Mouse (Mus musculus): Measurements from ENCODE around the gene Aldh1a1. TPM values are rescaled to one million over a fixed set of nuclear protein-coding genes. Genes with fewer than 3 reads are reported as not detected.

Aldh1a1 gene
- polyA plus RNA-seq, 1 experiment from 2014 or later = 126 TPM

- Histone ChIP-seq H3K9ac (replicated peaks; ENCODE audit: low read depth) (no peak overlapping the region), H3K4me2 (replicated peaks; ENCODE audit: low read depth, low read length) (no peak overlapping the region), H3K27ac (ENCODE audit: low read length) (no peak overlapping the region), H3K4me3 (ENCODE audit: low read depth, low read length) (no peak overlapping the region), H3K36me3 (ENCODE audit: insufficient read depth, low read length) (no peaks in the 10 kb centered on the region), H3K9me3 (ENCODE audit: low read length) (no peaks in the 10 kb centered on the region), H3K4me1 (ENCODE audit: insufficient read depth, low read depth, low read length) (no peaks in the 10 kb centered on the region), H3K27me3 (replicated peaks; ENCODE audit: insufficient read depth, low read length) (no peaks in the 10 kb centered on the region)
- TF ChIP-seq EP300 (IDR thresholded peaks at IDR 0.05) = no peak
- no peak for TF ChIP-seq CTCF (IDR thresholded peaks at IDR 0.05)
- ATAC-seq (no peak), DNase-seq (ENCODE audit: low spot score) (no peak)
Measured at GRCm38 (mm10) chr19:20558544-20558943, 66.0 kb downstream of the Aldh1a1 start.

- H3K9me3 ChIP-seq (ENCODE audit: low read length) = no peaks in the 10 kb centered on the region
- ATAC-seq (peak; percentile 43), DNase-seq (ENCODE audit: low spot score) (peak; percentile 45)
- TF ChIP-seq EP300 (IDR thresholded peaks at IDR 0.05) (peak; percentile 37; the same call in 1 of the 2 replicates), CTCF (IDR thresholded peaks at IDR 0.05) (no peak)
- 73% methylated on average over 3 of the region's 3 CpGs for WGBS
- H3K27me3 ChIP-seq (replicated peaks; ENCODE audit: insufficient read depth, low read length) = no peaks in the 10 kb centered on the region
- no peaks in the 10 kb centered on the region for H3K36me3 ChIP-seq (ENCODE audit: insufficient read depth, low read length)
- no peak overlapping the region for H3K27ac ChIP-seq (ENCODE audit: low read length)
- H3K4me1 ChIP-seq (ENCODE audit: insufficient read depth, low read depth, low read length) = no peaks in the 10 kb centered on the region
- no peak overlapping the region for H3K4me3 ChIP-seq (ENCODE audit: low read depth, low read length)
- no peak overlapping the region for H3K4me2 ChIP-seq (replicated peaks; ENCODE audit: low read depth, low read length)
- H3K9ac ChIP-seq (replicated peaks; ENCODE audit: low read depth) = no peak overlapping the region
Measured at GRCm38 (mm10) chr19:20558952-20559351, 66.4 kb downstream of the Aldh1a1 start.

- no peak for DNase-seq (ENCODE audit: low spot score)
- no peaks in the 10 kb centered on the region for H3K27me3 ChIP-seq (replicated peaks; ENCODE audit: insufficient read depth, low read length)
- H3K9me3 ChIP-seq (ENCODE audit: low read length) = no peaks in the 10 kb centered on the region
- 47% methylated on average over 2 of the region's 2 CpGs for WGBS
- TF ChIP-seq EP300 (IDR thresholded peaks at IDR 0.05) = no peak
- TF ChIP-seq CTCF (IDR thresholded peaks at IDR 0.05) = no peak
- no peaks in the 10 kb centered on the region for H3K36me3 ChIP-seq (ENCODE audit: insufficient read depth, low read length)
- H3K4me2 ChIP-seq (replicated peaks; ENCODE audit: low read depth, low read length) = no peak overlapping the region
- ATAC-seq = no peak
- no peak overlapping the region for H3K9ac ChIP-seq (replicated peaks; ENCODE audit: low read depth)
- H3K4me1 ChIP-seq (ENCODE audit: insufficient read depth, low read depth, low read length) = no peaks in the 10 kb centered on the region
- H3K4me3 ChIP-seq (ENCODE audit: low read depth, low read length) = no peak overlapping the region
- no peak overlapping the region for H3K27ac ChIP-seq (ENCODE audit: low read length)
Measured at GRCm38 (mm10) chr19:20559952-20560351, 67.4 kb downstream of the Aldh1a1 start.

- ATAC-seq = no peak
- Histone ChIP-seq H3K4me2 (replicated peaks; ENCODE audit: low read depth, low read length) (no peak overlapping the region), H3K27ac (ENCODE audit: low read length) (no peak overlapping the region), H3K4me3 (ENCODE audit: low read depth, low read length) (no peak overlapping the region), H3K9ac (replicated peaks; ENCODE audit: low read depth) (no peak overlapping the region), H3K9me3 (ENCODE audit: low read length) (no peaks in the 10 kb centered on the region), H3K36me3 (ENCODE audit: insufficient read depth, low read length) (no peaks in the 10 kb centered on the region), H3K27me3 (replicated peaks; ENCODE audit: insufficient read depth, low read length) (no peaks in the 10 kb centered on the region), H3K4me1 (ENCODE audit: insufficient read depth, low read depth, low read length) (no peaks in the 10 kb centered on the region)
- DNase-seq (ENCODE audit: low spot score) = no peak
- TF ChIP-seq EP300 (IDR thresholded peaks at IDR 0.05) = no peak
- TF ChIP-seq CTCF (IDR thresholded peaks at IDR 0.05) = no peak
Measured at GRCm38 (mm10) chr19:20562396-20562795, 69.9 kb downstream of the Aldh1a1 start.

GRCm38 (mm10) chr19:20566294-20566693, 73.8 kb downstream of the Aldh1a1 start:
- Histone ChIP-seq H3K9ac (replicated peaks; ENCODE audit: low read depth) (no peak overlapping the region), H3K4me1 (ENCODE audit: insufficient read depth, low read depth, low read length) (no peaks in the 10 kb centered on the region), H3K4me3 (ENCODE audit: low read depth, low read length) (no peak overlapping the region), H3K9me3 (ENCODE audit: low read length) (no peaks in the 10 kb centered on the region), H3K36me3 (ENCODE audit: insufficient read depth, low read length) (no peaks in the 10 kb centered on the region), H3K4me2 (replicated peaks; ENCODE audit: low read depth, low read length) (no peak overlapping the region), H3K27me3 (replicated peaks; ENCODE audit: insufficient read depth, low read length) (no peaks in the 10 kb centered on the region), H3K27ac (ENCODE audit: low read length) (no peak overlapping the region)
- DNase-seq (ENCODE audit: low spot score) (no peak), ATAC-seq (peak; percentile 40; the same call in 1 of the 2 replicates)
- TF ChIP-seq EP300 (IDR thresholded peaks at IDR 0.05) = no peak
- no peak for TF ChIP-seq CTCF (IDR thresholded peaks at IDR 0.05)
- WGBS = 58% methylated on average over 4 of the region's 4 CpGs

GRCm38 (mm10) chr19:20567039-20567438, 74.5 kb downstream of the Aldh1a1 start:
- no peak overlapping the region for H3K9ac ChIP-seq (replicated peaks; ENCODE audit: low read depth)
- H3K4me1 ChIP-seq (ENCODE audit: insufficient read depth, low read depth, low read length) = no peaks in the 10 kb centered on the region
- no peak for TF ChIP-seq EP300 (IDR thresholded peaks at IDR 0.05)
- WGBS = 93% methylated on average over 2 of the region's 2 CpGs
- no peaks in the 10 kb centered on the region for H3K9me3 ChIP-seq (ENCODE audit: low read length)
- H3K27me3 ChIP-seq (replicated peaks; ENCODE audit: insufficient read depth, low read length) = no peaks in the 10 kb centered on the region
- DNase-seq (ENCODE audit: low spot score) (no peak), ATAC-seq (no peak)
- H3K4me3 ChIP-seq (ENCODE audit: low read depth, low read length) = no peak overlapping the region
- no peak overlapping the region for H3K27ac ChIP-seq (ENCODE audit: low read length)
- no peak overlapping the region for H3K4me2 ChIP-seq (replicated peaks; ENCODE audit: low read depth, low read length)
- no peaks in the 10 kb centered on the region for H3K36me3 ChIP-seq (ENCODE audit: insufficient read depth, low read length)

GRCm38 (mm10) chr19:20576984-20577383, 84.5 kb downstream of the Aldh1a1 start:
- Histone ChIP-seq H3K4me3 (ENCODE audit: low read depth, low read length) (no peak overlapping the region), H3K4me2 (replicated peaks; ENCODE audit: low read depth, low read length) (no peak overlapping the region), H3K27me3 (replicated peaks; ENCODE audit: insufficient read depth, low read length) (no peaks in the 10 kb centered on the region), H3K27ac (ENCODE audit: low read length) (peak overlapping the region; percentile 11), H3K9ac (replicated peaks; ENCODE audit: low read depth) (no peak overlapping the region), H3K9me3 (ENCODE audit: low read length) (no peaks in the 10 kb centered on the region), H3K4me1 (ENCODE audit: insufficient read depth, low read depth, low read length) (no peaks in the 10 kb centered on the region), H3K36me3 (ENCODE audit: insufficient read depth, low read length) (no peaks in the 10 kb centered on the region)
- 31% methylated on average over 3 of the region's 3 CpGs for WGBS
- 0 out of 2 replicates have a peak, but pooled peaks have one; percentile 23 for ATAC-seq
- DNase-seq (ENCODE audit: low spot score) = peak; percentile 19
- TF ChIP-seq CTCF (IDR thresholded peaks at IDR 0.05) (no peak), EP300 (IDR thresholded peaks at IDR 0.05) (no peak)

Data from lung, postnatal 0 days (tissue).